Mouse (Mus musculus) CD4-positive helper T cell, adult 2 months (primary cell): Measurements from ENCODE around the gene Lcorl.
"Not testable (repeated sequence)": the region's sequence is repeated elsewhere in the genome, so short reads cannot be mapped to it uniquely, and the experiment has no call there.

Experiments used
- DNase-seq: peaks from one replicate; pipeline ENCODE4 v3.0.0-alpha.2; 2012; ENCODE audit warnings: low read depth, missing footprints, low spot score

The Lcorl gene

DNA sequence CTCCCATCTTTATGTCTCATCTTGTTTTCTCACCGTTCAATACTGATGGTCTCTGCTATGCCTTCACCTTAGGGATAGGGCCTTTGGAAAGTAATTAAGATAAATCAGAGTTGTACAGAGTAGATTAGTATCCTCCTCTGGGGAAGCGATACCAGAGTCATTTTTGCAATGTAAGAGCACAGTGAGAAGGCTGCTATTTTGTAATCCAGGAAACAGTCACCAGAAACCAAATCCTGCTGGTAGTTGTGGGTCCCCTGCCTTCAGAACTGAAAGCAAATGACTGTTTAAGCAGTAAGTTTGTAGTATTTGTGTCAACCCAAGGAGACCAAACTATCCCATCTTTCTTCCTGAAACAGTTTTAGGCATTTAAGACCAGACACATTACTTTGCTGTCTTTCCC lies 147.8 kb downstream of the Lcorl start:
- no peak for DNase-seq

GRCm38 (mm10) chr5:45706811-45707210 lies 150.6 kb downstream of the Lcorl start:
- DNase-seq, result no peak

DNA sequence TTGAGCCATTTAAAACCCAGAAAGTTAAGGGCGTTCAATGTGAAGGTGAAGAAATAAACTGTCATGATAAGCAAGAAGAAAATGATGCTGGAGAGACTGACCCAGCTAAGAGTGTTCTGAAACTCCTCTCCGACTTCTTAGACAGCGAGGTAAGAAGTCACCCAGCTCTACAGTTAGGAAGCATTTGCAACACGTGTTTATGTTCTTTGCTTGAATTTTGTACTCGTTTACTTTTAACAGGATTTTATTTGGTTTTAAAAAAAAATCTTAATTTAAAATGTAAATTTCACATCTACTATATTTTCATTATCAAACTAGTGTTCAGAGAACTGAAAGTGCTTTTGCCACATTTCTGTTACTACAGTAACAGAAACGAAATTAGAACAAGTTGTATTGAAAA lies 165.7 kb downstream of the Lcorl start:
- DNase-seq, result no peak

DNA sequence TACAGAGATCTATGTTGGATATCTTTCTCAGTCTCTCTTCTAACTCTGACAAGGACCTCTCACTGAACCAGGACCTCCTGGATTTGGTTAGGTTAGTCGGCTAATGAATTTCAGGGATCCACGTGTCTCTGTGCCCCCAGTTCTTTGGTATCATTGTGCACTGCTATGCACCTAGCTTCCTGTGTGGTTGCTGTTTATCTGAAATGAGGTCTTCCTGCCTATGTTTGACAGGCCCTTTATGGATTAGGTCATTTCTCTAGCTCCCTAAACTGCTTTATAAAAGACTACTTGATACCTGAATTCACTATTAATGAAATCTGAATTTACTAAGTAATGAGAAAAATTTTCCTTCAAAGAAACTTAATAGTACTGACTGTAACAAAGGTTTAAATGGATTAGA lies 166.6 kb downstream of the Lcorl start:
- no peak for DNase-seq

GRCm38 (mm10) chr5:45689152-45689551 lies 168.3 kb downstream of the Lcorl start:
- no peak for DNase-seq

GRCm38 (mm10) chr5:45686223-45686622 lies 171.2 kb downstream of the Lcorl start:
- no peak for DNase-seq

DNA sequence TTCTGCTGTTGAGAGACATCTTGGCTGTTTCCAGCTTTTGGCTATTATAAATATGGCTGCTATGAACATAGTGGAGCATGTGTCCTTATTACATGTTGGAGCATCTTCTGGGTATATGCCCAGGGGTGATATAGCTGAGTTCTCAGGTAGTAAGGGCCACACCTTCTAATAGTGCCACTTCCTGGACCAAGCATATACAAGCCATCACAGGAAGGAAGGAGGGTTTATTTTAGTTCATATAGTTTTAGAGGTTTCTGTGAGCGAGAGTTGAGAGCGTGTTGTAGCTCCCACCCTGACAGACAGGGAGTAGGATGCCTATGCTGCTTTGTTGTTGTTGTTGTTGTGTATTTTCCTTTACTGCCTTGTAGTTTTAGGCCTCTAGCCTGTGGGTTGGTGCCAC lies 172.2 kb downstream of the Lcorl start:
- DNase-seq, result no peak

DNA sequence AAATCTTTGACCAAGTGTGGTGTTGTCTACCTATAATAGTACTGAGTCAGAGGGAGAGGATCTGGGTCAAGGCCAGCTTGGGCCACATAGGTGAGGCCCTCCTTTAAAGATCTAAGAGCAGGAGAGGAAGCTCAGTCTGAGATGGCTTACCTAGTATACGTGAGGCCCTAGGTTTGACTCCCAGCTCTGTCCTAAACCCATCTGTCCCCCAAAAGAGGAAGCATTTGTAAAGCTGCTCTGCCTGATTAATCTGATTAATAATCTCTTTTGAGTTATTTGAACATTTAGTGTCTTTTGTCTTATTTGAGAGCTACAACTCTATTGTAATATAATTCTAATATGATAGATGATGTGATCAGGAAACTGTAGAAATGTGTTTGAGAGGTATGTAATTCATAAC lies 174.0 kb downstream of the Lcorl start:
- DNase-seq, result no peak

- no peak for DNase-seq
These were observed 177.5 kb downstream of the Lcorl start for GRCm38 (mm10) chr5:45679955-45680354.

- DNase-seq, result no peak
These were observed 179.8 kb downstream of the Lcorl start for GRCm38 (mm10) chr5:45677639-45678038.

DNA sequence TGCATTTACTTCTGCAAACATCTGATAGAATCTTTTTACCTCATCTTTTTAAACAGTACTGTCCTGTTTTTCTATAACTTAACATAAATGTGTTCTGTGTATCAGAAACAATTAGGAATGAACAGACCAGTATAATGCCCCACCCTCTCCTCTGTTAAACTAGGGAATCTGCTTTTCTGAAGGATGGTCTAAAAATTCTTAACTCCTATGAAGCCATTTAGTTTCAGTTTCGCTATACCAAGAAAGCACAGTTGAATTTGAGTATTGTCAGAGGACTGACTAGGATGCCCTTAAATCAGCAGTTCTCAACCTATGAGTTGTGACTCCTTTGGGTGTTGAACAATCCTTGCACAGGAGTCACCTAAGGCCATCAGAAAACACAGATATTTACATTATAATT lies 182.4 kb downstream of the Lcorl start:
- peak; percentile 26 for DNase-seq

DNA sequence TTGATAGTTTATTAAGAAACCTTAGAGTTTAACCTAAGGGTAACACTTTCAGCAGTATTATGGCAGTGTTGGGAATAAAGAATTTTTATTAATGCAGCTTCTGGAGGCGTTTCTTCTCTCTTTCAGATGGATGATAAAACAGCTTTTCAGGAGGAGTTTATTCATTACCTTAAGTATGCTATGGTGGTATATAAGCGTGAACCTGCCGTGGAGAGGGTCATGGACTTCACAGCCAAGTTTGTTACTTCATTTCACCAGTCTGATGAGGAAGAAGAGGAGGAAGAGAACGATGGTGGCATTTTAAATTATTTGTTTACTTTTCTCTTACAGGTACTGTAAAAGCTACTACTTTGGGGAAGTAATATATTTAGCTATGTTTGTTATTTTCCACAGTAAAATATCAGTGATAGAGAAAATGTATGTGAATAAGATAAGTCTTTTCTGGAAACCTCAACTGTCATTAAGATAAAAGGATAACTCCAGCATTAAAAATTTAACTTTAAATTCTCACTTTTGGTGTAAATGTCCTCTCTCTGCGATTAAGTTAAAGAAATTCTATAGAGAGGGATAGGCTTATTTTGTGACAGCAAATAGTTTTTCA lies 186.4 kb downstream of the Lcorl start:
- no peak for DNase-seq

DNA sequence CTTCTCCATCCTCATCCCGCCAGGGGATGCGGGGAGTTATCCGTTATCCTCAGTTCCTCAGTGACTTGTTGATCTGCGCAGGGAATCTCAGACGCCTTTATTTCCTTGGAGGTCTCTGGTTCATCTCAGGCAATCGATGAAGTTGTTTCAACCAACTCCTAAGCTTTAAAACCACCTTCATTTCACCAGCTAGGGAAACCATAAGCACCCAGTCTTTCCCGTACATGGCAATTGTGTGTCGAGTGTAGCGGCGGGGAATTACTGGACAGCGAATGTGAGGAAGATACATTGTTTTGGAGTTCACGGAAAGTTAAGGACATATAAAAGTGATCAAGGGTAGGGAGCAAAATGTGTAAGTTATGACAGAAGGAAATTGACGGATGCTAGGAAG lies 187.1 kb downstream of the Lcorl start:
- no peak for DNase-seq

DNA sequence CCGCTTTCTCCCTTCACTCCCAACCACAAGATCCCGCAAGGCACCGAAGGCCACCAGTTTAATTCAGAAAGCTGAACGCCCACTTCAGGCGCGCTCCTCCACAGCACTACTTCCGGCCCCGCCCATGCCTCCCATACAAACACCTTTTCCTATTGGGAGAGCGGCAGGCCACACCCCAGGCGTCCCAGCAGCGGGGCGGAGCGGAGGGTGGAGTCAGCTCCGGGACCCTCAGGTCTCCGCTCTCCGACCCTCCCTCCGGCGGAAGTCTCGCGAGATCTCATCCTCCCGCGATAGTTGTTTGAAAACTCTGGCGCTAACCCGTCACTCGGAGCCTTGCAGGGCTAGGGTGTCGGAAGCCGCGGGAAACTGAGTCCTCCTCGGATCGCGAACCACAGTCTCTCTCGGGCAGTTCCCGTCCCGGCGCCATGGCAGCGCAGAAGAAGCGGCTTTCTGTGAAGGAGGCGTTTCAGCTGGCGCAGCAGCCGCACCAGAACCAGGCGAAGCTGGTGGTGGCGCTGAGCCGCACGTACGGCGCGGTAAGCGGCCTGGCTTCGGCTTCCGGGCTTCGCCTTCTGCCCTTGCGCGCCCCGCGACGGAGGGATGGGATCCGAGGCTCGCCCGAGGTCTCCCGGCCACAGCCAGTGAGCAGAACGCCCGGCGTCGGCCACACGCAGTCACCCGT lies 187.7 kb downstream of the Lcorl start, which contains the start of gene Ncapg:
Ncapg (plus strand) TSS at position 322 of the 682 bp plus-strand sequence.
- peak; percentile 98 for DNase-seq

DNA sequence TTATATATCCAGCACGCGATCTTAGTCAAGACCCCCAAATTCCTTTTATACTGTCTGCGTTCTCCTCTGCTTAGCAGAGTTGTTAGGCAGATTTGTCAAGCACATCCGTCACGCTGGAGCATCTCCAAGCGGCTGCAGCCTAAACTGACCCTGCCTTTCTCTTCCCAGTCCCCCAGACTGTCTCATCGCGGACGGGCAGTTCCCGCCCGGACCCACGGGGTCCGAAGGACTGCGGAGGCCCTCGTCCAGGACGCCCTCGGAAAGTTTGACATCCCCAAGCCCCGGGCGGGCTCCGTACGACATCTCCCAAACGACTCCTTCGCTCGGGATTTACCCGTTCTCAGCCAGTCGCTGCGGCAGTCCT lies 188.2 kb downstream of the Lcorl start:
- DNase-seq, result no peak

DNA sequence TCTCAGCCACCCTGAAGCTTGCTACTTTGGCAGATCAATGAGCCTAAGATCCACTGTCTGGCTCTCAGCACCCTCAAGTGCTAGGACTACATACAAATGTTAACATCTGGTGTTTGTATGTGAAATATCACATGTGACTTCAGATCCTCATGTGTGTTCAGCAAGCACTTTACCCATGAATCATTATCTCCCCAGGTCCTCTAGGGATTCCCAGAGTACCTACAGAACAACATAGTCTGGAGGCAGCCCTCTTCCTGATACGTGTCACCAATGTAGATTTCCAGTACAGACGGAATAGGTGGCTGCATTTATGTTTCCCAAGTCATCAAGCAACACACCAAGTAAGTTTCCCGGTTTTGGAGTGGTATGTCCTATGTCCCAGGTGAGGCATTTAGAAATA lies 188.6 kb downstream of the Lcorl start:
- DNase-seq, result peak; percentile 30

DNA sequence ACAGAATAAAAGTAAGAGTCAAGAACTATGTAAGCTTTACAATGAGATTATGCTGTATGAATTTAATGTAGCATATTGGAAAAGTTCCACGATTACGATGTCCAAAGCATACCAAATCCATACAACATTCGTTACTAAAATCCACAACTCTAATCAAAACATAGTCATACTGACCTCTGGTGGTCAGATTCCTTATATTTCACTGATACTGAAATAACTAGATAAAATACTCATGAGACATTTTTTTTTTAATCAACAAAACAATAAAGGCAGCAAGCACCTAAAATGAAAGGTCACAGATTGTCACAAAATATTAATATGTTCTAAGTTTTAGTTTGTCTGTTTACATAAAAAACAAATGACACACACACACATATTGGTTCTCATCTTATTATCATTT lies 189.1 kb downstream of the Lcorl start:
- peak; percentile 46 for DNase-seq

DNA sequence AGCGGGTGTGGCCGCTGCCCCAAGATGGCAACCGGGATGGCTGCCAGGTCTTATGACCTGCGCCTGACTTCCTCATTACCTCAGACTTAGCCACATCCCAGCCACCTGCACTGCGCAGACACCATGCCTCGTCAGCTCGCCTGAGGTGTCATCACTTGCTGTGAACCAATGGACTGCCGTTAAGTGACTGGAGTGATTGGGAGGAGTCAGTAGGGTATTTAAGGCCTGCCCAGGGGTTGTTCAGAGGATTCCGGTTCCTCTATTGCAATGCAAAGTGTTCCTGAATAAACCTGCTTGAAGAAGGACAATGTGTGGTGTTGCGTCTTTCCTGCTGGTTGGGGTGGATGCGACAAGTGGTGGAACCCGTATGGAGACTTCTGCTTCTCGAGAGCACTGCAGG lies 199.0 kb downstream of the Lcorl start:
- DNase-seq, result not testable (repeated sequence)

DNA sequence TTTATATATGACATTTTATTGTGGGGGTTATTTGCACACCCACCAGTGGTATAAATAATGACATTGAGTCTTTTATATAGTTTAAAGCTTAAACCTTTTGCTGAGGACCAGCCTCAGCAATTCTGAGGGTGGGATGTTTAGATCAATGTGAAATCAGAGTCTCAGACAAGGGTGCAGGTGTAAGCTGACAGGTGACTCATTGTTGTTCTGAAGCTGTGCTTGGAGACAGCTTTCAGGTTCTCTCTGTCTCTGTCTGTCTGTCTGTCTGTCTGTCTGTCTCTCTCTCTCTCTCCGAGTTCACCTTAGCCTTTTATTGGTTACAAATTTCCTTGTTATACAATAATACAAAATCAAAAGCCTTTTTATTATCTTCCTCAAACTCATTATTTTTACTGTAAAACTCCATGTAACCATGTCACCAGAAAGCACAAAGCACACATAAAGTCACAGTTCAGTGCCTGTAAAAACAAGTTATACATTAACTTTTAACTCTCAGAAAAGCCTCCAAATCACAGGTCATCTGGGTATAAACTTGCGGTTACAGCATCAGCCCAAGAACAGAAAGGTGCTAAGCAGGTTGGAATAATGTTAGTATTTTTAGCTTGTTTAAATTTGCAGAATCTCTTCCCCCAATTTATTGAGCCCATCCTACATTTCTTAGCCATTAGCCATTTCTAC lies 206.2 kb downstream of the Lcorl start:
- no peak for DNase-seq
